Mouse (Mus musculus) embryonic fibroblast, embryonic 13.5 days (primary cell): Measurements from ENCODE around the gene Pmm2. TPM values are rescaled to one million over a fixed set of nuclear protein-coding genes. Genes with fewer than 3 reads are reported as not detected.

ENCODE experiments used
- H3K27ac ChIP-seq: 2 replicates; pipeline ENCODE4 v1.5.1; 2012; ENCODE audit warnings: low read length, control low read depth, inconsistent platforms; ENCODE audit not compliant: insufficient read depth
- H3K4me1 ChIP-seq: 2 replicates; pipeline ENCODE4 v1.6.1; 2011; ENCODE audit warnings: low read length; ENCODE audit not compliant: control insufficient read depth, insufficient read depth
- H3K4me3 ChIP-seq: 2 replicates; pipeline ENCODE4 v1.5.1; 2011; ENCODE audit warnings: mild to moderate bottlenecking, control low read depth, low read length; ENCODE audit not compliant: insufficient read depth
- CTCF ChIP-seq: IDR thresholded peaks from 2 replicates; pipeline ENCODE4 v1.5.1; 2011; ENCODE audit warnings: mild to moderate bottlenecking, control low read depth, low read length, moderate library complexity, borderline replicate concordance; ENCODE audit not compliant: insufficient read depth
- POLR2A ChIP-seq: IDR thresholded peaks from 2 replicates; pipeline ENCODE4 v1.6.1; 2011; ENCODE audit warnings: low read depth, mild to moderate bottlenecking, control low read depth, low read length, moderate library complexity
- polyA plus RNA-seq: library from polyadenylated mRNA; stranded (reverse); fragments of >200 nt; gene quantifications from 2 replicates; pipeline ENCODE4 v1.2.4, GENCODE M21; 2011; ENCODE audit warnings: low read depth; ENCODE audit not compliant: missing spikeins, insufficient read length

Gene Pmm2
- polyA plus RNA-seq, 1 experiment, result 46.7 TPM

GRCm38 (mm10) chr16:8669432-8669831 lies 32.0 kb downstream of the Pmm2 start:
- no peak overlapping the region for H3K27ac ChIP-seq

GRCm38 (mm10) chr16:8670041-8671035 lies 32.9 kb downstream of the Pmm2 start:
- peak overlapping the region; percentile 75 for H3K4me3 ChIP-seq

More at GRCm38 (mm10) chr16:8669432-8669831, 32.0 kb downstream of the Pmm2 start:
- no peak for TF ChIP-seq POLR2A
- no peak for TF ChIP-seq CTCF
- Histone ChIP-seq H3K4me1 (peaks cover 23% of the 10 kb centered on the region), H3K4me3 (peak overlapping the region; percentile 75)

GRCm38 (mm10) chr16:8671551-8672349 lies 34.3 kb downstream of the Pmm2 start, which contains the start of gene Carhsp1:
Carhsp1 (minus strand) TSS chr16:8672155.
- H3K4me1 ChIP-seq, result peaks cover 14% of the 10 kb centered on the region
- peak; percentile 98 for TF ChIP-seq POLR2A
- no peak for TF ChIP-seq CTCF
- H3K27ac ChIP-seq, result peak within 1 kb of the TSS; percentile 55
- peak within 1 kb of the TSS; percentile 75 for H3K4me3 ChIP-seq

More at GRCm38 (mm10) chr16:8670041-8671035, 32.9 kb downstream of the Pmm2 start:
- peaks cover 23% of the 10 kb centered on the region for H3K4me1 ChIP-seq
- H3K27ac ChIP-seq, result peak overlapping the region; percentile 50
- TF ChIP-seq CTCF (no peak), POLR2A (no peak; the same call in 1 of the 2 replicates)

- Histone ChIP-seq H3K27ac (no peak overlapping the region), H3K4me1 (peaks cover 10% of the 10 kb centered on the region), H3K4me3 (peak overlapping the region; percentile 42; the same call in 1 of the 2 replicates)
- no peak for TF ChIP-seq POLR2A
- TF ChIP-seq CTCF, result no peak
Measured at GRCm38 (mm10) chr16:8672350-8672687, 34.8 kb downstream of the Pmm2 start.

GRCm38 (mm10) chr16:8672811-8673210 lies 35.3 kb downstream of the Pmm2 start:
- no peak for TF ChIP-seq POLR2A
- no peak for TF ChIP-seq CTCF
- Histone ChIP-seq H3K4me1 (peaks cover 10% of the 10 kb centered on the region; the same call in 1 of the 2 replicates), H3K27ac (no peak overlapping the region), H3K4me3 (no peak overlapping the region)

- TF ChIP-seq CTCF, result no peak
- no peak for TF ChIP-seq POLR2A
- no peak overlapping the region for H3K4me3 ChIP-seq
- no peak overlapping the region for H3K27ac ChIP-seq
- H3K4me1 ChIP-seq, result peaks cover 10% of the 10 kb centered on the region; the same call in 1 of the 2 replicates
Measured at GRCm38 (mm10) chr16:8673343-8673742, 35.9 kb downstream of the Pmm2 start.

GRCm38 (mm10) chr16:8674165-8674564 lies 36.7 kb downstream of the Pmm2 start:
- TF ChIP-seq CTCF (peak; percentile 23; the same call in 1 of the 2 replicates), POLR2A (no peak)
- Histone ChIP-seq H3K4me3 (no peak overlapping the region), H3K4me1 (peaks cover 6% of the 10 kb centered on the region; the same call in 1 of the 2 replicates), H3K27ac (no peak overlapping the region)

GRCm38 (mm10) chr16:8675559-8675958 lies 38.1 kb downstream of the Pmm2 start:
- TF ChIP-seq POLR2A (no peak), CTCF (no peak)
- no peak overlapping the region for H3K27ac ChIP-seq
- no peaks in the 10 kb centered on the region for H3K4me1 ChIP-seq
- no peak overlapping the region for H3K4me3 ChIP-seq

GRCm38 (mm10) chr16:8676228-8676627 lies 38.8 kb downstream of the Pmm2 start:
- TF ChIP-seq POLR2A, result no peak
- TF ChIP-seq CTCF, result no peak
- H3K4me1 ChIP-seq, result no peaks in the 10 kb centered on the region
- H3K27ac ChIP-seq, result no peak overlapping the region
- no peak overlapping the region for H3K4me3 ChIP-seq
